Mouse (Mus musculus): ENCODE measurements around the gene Krtap2-4.
"Not testable (repeated sequence)": the region's sequence is repeated elsewhere in the genome, so short reads cannot be mapped to it uniquely, and the experiment has no call there.

Gene Krtap2-4

GRCm38 (mm10) chr11:99614796-99615363 is at the start of gene Krtap2-4:
TSS of gene Krtap2-4 (minus strand) at chr11:99614846.
- in situ Hi-C loops (cut with MboI, MseI): no loop called here

- in situ Hi-C loops (cut with MboI, MseI): no loop called here
Observed at GRCm38 (mm10) chr11:99662802-99663201, 48.2 kb upstream of the Krtap2-4 start.

GRCm38 (mm10) chr11:99659256-99659655 is 44.6 kb upstream of the Krtap2-4 start:
- in situ Hi-C loops (cut with MboI, MseI): no loop called here

DNA sequence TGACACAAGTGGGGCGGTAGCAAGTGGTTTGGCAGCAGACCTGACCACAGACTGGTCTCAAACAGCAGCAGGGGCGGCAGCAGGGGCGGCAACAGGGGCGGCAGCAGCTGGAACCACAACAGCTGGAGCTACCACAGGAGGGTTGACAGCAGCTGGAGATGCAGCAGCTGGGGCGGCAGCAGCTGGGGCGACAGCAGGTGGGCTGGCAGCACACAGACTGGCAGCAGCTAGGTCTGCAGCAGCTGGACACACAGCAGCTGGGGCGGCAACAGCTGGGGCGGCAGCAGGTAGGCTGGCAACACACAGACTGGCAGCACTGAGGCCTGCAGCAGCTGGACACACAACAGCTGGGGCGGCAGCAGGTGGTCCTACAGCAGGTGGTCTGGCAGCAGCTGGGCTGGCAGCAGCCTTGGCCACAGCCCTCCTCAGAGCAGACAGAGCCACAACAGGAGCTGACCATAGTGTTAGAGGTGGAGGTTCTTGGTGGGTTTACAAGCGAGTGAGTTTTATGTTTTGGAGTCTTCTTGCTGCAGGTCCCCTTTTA is 43.9 kb upstream of the Krtap2-4 start, which contains the start of gene Gm11563:
Gm11563 (minus strand) TSS at position 494 of the 544 bp plus-strand sequence.
- in situ Hi-C loops (cut with MboI, MseI): not testable (repeated sequence)

DNA sequence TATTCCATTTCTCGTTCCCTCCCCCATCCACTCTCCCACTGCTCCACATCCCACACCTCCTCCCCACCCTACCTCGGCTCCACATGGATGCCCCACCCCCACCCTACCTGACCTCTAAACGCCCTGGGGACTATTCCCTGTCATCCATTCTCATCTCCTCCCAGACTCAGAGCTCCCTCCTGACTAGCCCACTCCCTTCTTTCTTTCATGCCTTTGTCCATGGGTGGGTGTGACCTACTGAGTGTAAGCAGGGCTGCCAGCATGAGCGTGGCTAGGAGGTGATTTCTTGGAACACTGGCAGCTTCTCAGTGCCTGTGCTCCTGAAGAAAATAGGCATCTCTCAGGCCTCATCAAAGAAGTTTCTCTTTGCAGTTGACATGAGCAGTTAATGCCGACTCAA is 42.4 kb upstream of the Krtap2-4 start:
- in situ Hi-C loops (cut with MboI, MseI): no loop called here

GRCm38 (mm10) chr11:99650136-99650535 is 35.5 kb upstream of the Krtap2-4 start, which contains the start of gene Gm11555:
TSS of gene Gm11555 (minus strand) at chr11:99650236.
- in situ Hi-C loops (cut with MboI, MseI): no loop called here

GRCm38 (mm10) chr11:99646444-99646843 is 31.8 kb upstream of the Krtap2-4 start:
- in situ Hi-C loops (cut with MboI, MseI): no loop called here

GRCm38 (mm10) chr11:99644351-99644750 is 29.7 kb upstream of the Krtap2-4 start:
- in situ Hi-C loops (cut with MboI, MseI): no loop called here

- in situ Hi-C loops (cut with MboI, MseI): not testable (repeated sequence)
Observed at GRCm38 (mm10) chr11:99643635-99644139, 29.0 kb upstream of the Krtap2-4 start, which contains the start of gene Krtap4-7. TSS of gene Krtap4-7 (minus strand) at chr11:99644089.

DNA sequence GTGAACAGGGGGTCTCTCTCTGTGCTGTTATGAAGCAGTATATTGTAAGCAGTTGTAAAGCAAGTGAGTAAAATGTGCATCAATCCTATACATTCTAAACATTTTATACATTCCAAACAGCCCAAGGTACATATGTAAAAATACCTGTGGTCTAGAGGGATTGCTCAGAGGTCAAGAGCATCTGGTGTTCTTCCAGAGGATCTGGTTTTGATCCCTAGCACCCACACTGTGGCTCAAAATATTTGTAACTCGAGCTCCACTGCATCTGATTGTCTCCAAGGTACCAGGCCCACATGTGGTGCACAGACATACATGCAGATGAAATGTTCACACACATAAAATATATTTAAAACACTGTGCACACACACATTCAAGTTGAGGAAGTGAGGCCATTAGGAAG is 26.3 kb upstream of the Krtap2-4 start:
- in situ Hi-C loops (cut with MboI, MseI): no loop called here

- in situ Hi-C loops (cut with MboI, MseI): no loop called here
Observed at GRCm38 (mm10) chr11:99637086-99637485, 22.4 kb upstream of the Krtap2-4 start.

DNA sequence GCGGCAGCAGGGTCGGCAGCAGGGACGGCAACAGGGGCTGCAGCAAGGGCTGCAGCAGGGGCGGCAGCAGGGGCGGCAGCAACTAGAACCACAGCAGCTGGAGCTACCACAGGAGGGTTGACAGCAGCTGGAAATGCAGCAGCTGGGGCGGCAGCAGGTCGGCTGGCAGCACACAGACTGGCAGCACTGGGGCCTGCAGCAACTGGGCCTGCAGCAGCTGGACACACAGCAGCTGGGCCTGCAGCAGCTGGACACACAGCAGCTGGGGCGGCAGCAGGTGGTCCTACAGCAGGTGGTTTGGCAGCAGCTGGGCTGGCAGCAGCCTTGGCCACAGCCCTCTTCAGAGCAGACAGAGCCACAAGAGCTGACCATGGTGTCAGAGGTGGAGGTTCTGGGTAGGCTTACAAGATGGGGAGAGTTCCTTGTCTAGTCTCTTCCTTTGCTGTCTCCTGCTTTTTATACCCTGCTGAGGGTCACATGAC is 20.0 kb upstream of the Krtap2-4 start, which contains the start of gene Krtap4-2:
Krtap4-2 (minus strand) TSS at position 432 of the 482 bp plus-strand sequence.
- in situ Hi-C loops (cut with MboI, MseI): no loop called here

- in situ Hi-C loops (cut with MboI, MseI): no loop called here
Observed at GRCm38 (mm10) chr11:99633293-99633692, 18.6 kb upstream of the Krtap2-4 start.

GRCm38 (mm10) chr11:99630890-99631289 is 16.2 kb upstream of the Krtap2-4 start:
- in situ Hi-C loops (cut with MboI, MseI): no loop called here

- in situ Hi-C loops (cut with MboI, MseI): no loop called here
Observed at GRCm38 (mm10) chr11:99628138-99628537, 13.5 kb upstream of the Krtap2-4 start, which contains the start of gene Krtap4-1. TSS of gene Krtap4-1 (minus strand) at chr11:99628238.

- in situ Hi-C loops (cut with MboI, MseI): no loop called here
Observed at GRCm38 (mm10) chr11:99620335-99620734, 5.7 kb upstream of the Krtap2-4 start, which contains the start of gene Gm11562. TSS of gene Gm11562 (minus strand) at chr11:99620435.

- in situ Hi-C loops (cut with MboI, MseI): not testable (repeated sequence)
Observed at GRCm38 (mm10) chr11:99610089-99610488, 4.6 kb downstream of the Krtap2-4 start, which contains the start of gene Gm11937. TSS of gene Gm11937 (minus strand) at chr11:99610189.

DNA sequence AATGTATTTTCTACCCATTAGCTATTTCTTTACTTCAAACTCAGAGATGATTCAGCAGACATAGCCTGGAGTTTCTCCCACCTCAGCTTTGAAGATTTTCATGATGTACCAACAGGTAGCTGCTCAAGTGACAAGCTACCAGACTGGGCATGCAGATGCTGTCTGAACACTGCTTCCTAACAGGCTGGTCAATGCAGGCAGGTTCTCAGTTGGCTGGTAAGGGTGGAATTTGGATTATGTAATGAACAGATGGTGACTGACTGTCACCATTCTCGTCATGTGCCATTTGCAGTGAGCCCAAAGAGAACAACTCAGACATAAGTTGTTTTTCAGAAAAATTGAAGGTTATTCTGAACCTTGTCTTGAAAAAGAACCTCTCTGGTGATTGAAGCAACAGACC is 5.5 kb downstream of the Krtap2-4 start:
- in situ Hi-C loops (cut with MboI, MseI): no loop called here

DNA sequence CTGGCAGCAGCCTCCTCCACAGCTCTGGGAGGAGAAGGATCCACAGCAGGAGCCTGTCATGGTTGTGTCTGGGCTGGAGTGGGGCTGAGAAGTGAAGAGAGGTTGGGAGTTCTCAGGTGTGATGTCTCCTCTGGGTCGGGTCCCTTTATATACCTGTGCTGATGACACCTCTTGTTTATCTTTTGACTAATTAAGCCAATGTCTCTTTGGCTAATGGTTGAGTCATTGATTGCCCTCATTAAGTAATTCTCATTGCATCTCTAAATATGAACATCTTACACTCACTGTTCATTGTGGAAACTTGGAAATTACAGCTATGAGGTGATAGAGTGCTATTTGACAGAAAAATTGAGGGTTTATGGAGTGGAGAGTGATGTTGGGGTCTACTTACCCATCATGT is 11.4 kb downstream of the Krtap2-4 start, which contains the start of gene Gm11938:
Gm11938 (minus strand) TSS at position 101 of the 400 bp plus-strand sequence.
- in situ Hi-C loops (cut with MboI, MseI): not testable (repeated sequence)

- in situ Hi-C loops (cut with MboI, MseI): not testable (repeated sequence)
Observed at GRCm38 (mm10) chr11:99597742-99598141, 16.9 kb downstream of the Krtap2-4 start, which contains the start of gene Krtap9-3. TSS of gene Krtap9-3 (minus strand) at chr11:99598105.

GRCm38 (mm10) chr11:99590981-99591380 is 23.7 kb downstream of the Krtap2-4 start, which contains the start of gene Krtap1-3:
TSS of gene Krtap1-3 (minus strand) at chr11:99591339.
- in situ Hi-C loops (cut with MboI, MseI): no loop called here

DNA sequence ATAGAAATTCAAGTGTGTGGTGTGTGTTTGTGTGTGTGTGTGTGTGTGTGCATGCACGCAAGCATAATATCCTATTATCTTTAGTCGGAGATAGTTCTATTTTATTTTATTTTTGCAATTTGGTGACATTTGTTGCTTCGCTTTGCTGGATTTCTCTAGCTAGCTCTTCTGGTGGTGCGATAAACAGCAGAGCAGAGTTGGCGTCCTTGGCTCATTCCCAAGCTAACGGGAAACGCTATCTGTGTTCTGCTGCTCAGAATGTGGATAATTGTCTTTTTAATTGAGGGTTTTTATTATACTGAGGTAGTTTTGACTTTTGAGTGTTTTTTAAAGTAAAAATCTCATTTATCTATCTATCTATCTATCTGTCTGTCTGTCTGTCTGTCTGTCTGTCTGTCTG is 29.6 kb downstream of the Krtap2-4 start:
- in situ Hi-C loops (cut with MboI, MseI): no loop called here
